Mouse (Mus musculus) MEL (cell line): Measurements from ENCODE around the gene Cabs1.

Experiments
- EP300 ChIP-seq, 2 experiments: IDR thresholded peaks; 2 replicates each; pipeline ENCODE4 v1.6.1; 2011; ENCODE audit warnings: improper control_type of control experiment in 2 of 2, low read length in 2 of 2, low read depth in 1 of 2, mild to moderate bottlenecking in 1 of 2
- POLR2AphosphoS2 ChIP-seq: IDR thresholded peaks from 2 replicates; pipeline ENCODE4 v1.6.1; 2011; ENCODE audit warnings: low read length, improper control_type of control experiment

DNA sequence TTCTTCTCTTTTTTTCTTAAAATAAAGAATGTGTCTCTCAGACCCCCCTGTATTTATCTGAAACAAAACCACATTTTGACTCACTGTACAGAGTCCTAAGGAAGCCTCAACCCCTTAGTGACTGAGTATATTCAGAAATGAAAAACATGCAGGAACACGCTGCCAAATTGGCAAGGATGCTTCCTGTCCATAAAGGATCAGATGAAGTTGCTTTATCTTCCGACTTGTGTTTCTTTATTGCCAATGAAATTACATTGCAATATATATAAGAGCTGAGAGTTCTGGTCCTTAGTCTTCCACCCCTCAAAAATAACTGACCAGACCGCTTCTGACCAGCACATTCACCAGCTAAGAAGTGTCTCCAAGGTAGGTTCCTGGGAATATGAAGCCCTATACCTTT is 23.0 kb downstream of the Cabs1 start, which contains the start of gene Smr3a:
- TF ChIP-seq POLR2AphosphoS2 = no peak
- TF ChIP-seq EP300 (IDR thresholded peaks at IDR 0.05; ENCODE audit: low read depth in 1 of 2, low read length in 2 of 2) = no peak
